Mouse (Mus musculus) ZHBTc4 (cell line): Measurements from ENCODE around the gene Faah.

Source experiments
- DNase-seq: peaks from one replicate; pipeline ENCODE4 v3.0.0-alpha.2; 2011; ENCODE audit warnings: low read depth, low spot score

Faah gene

GRCm38 (mm10) chr4:116017902-116018746 is at the start of gene Faah:
Faah (minus strand) TSS chr4:116017926.
- no peak for DNase-seq

GRCm38 (mm10) chr4:116063855-116064254 is 46.1 kb upstream of the Faah start:
- no peak for DNase-seq

- DNase-seq, result peak; percentile 64
These were observed 41.4 kb upstream of the Faah start for GRCm38 (mm10) chr4:116059012-116059726.

DNA sequence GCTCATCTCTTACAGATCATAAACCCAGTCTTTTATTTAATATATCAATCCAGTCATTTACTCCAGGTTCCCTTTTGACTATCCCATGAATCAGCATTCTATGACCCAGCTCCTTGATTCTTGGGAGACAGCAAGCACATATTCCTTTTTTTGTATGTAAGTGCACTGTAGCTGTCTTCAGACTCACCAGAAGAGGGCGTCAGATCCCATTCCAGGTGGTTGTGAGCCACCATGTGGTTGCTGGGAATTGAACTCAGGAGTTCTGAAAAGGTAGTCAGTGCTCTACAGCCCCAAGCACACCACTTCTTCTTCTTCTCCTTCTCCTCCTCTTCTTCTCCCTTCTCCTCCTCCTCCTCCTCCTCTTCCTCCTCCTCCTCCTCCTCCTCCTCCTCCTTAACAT is 39.8 kb upstream of the Faah start:
- DNase-seq, result peak; percentile 67

GRCm38 (mm10) chr4:116053399-116053961 is 35.8 kb upstream of the Faah start, which contains the start of gene Nsun4:
Nsun4 (minus strand) TSS chr4:116053876.
- DNase-seq, result peak; percentile 97

GRCm38 (mm10) chr4:116052526-116053293 is 35.0 kb upstream of the Faah start:
- peak; percentile 28 for DNase-seq

DNA sequence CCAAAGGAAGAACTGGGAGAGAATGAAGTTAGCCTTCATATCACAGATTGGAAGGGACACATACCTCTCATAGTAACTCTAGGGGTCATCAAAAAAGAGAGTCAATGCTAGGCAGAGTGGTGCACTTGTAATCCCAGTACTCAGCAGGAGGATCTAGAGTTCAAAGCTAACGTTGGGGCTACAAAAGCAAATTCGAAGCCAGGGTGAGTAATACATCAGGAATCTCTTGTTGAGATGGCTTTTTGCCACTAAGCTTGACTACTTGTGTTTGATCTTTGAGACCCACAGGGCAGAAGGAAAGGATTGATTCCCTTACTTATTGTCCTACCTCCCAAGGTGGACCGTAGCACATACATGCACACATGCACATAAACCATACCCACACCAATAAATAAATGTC is 31.5 kb upstream of the Faah start:
- no peak for DNase-seq

GRCm38 (mm10) chr4:116048130-116048920 is 30.6 kb upstream of the Faah start:
- no peak for DNase-seq

- DNase-seq, result no peak
These were observed 30.0 kb upstream of the Faah start for GRCm38 (mm10) chr4:116047681-116048080.

- DNase-seq, result no peak
These were observed 28.9 kb upstream of the Faah start for GRCm38 (mm10) chr4:116046604-116047003.

GRCm38 (mm10) chr4:116042186-116042585 is 24.5 kb upstream of the Faah start:
- DNase-seq, result no peak

DNA sequence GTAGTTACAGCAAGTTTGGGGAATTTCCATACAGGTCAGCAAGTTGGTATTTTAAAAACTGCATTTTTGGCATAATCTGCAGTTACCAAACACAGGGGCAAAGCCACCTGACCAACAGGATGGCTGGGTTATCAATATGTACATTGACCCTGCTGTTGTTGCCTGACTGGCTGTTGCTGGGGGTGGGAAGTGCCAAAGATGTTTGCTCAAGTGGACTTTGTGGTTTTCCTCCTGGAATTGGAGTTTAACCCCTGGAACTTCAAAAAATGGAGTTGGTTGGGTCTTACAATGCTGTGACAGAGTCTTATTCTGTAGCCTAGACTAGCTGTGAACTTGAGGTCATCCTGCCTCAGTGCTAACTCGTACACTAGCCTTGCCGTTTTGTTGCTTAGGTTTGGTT is 22.7 kb upstream of the Faah start:
- DNase-seq, result no peak

DNA sequence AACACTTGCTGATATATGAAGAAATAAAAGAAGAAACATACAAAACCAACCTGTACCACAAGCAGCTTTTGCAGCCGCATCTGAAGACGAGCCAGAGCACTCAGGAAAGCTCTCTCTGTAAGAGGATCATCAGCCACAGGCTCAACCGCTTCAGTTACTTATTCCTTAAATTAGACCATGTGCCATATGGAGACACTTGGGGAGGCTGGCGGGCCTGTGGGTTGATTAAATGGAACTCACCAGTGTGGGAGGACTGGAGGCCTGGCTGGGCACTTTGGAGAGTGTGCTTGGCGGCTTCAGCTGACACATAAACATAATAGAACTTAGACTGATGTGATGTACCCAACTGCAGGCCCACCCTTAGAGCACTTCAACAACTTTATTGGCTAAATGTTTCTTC is 15.6 kb upstream of the Faah start:
- no peak for DNase-seq

DNA sequence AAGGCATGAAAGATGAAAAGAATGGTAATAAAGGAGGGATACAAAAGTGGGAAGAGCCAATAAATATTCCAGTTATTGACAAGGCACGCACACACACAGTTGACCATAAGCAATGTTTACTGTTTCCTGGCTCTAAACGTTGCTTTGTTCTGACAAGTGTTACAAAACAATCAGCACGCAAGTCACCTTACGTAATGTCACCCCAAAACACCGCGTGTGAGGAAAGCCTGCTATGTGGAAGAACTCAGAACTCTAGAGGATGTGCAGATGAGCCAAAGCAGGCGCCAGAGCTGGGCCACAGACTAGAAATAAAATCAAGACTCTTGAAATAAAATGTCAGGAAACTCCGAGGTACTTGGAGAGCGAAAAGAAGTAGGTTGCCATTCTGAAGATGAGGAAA is 15.2 kb upstream of the Faah start:
- DNase-seq, result no peak

DNA sequence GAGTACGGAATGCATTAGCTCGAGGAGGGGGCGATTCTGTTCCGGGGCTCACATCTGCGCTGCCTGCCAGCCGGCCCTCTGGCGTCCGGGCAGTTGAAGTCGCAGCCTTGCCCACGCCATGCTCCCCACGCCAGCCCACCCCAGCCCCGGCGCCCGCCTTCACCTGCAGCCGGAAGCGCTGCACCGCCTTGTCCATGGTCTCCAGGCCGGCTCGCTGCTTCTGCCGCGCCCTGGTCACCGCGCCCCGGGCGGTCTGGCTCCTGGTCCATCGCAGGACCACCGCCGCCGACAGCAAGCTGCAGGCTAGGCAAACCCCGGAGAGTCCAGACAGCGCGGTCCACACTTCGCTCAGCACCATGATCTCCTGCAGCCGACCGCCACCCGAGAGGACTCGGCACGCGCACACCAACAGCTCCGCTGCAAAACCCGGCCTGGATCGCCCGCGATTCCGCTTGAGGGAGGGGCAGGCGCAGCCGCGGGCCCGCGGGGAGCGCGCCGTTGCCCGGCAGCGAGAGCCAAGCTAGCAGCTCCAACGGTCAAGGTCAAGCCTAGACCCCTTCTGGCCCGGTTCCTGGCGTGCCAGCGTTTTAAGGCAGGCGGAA is 325 bp downstream of the Faah start:
- peak; percentile 89 for DNase-seq

DNA sequence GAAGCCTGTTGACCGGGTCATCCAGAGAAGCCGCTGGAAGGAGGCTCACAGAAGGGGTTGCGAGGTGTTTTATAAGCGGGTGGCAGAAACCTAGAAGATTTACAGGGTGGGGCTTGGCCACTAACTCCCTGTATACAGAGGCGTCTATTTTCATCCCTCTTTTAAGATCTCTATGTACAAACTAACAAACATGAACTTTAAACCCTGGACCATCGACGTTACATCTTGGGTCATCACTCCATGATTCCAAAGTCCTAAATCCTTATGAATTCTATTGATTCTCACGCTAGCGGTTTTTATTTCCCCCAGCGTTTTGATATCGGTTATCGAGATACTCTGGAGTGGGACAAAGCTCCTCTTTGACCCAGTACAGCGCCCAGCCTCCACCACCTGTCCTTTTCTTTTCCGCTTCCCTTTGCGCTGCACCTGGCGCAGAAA is 845 bp downstream of the Faah start:
- DNase-seq, result no peak

GRCm38 (mm10) chr4:116016396-116016795 is 1.3 kb downstream of the Faah start:
- no peak for DNase-seq

- DNase-seq, result no peak
These were observed 1.7 kb downstream of the Faah start for GRCm38 (mm10) chr4:116015996-116016395.

DNA sequence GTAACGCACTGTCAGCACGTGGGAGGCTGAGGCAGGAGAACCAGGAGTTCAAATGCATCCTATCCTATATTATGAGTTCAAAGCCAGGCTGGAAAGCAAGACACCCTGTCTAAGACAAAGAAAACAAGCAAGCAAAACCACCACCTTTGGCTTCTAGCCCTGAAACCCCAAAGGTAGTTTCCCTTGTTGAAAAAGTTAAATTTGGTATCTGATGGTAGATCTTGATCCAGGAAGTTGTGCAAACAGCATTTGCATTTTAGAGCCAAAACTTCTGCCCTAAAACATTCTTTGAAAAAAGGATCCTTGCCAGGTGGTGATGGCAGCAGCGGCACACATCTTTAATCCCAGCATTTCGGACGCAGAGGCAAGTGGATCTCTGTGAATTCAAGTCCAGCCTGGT is 2.2 kb downstream of the Faah start:
- DNase-seq, result no peak

DNA sequence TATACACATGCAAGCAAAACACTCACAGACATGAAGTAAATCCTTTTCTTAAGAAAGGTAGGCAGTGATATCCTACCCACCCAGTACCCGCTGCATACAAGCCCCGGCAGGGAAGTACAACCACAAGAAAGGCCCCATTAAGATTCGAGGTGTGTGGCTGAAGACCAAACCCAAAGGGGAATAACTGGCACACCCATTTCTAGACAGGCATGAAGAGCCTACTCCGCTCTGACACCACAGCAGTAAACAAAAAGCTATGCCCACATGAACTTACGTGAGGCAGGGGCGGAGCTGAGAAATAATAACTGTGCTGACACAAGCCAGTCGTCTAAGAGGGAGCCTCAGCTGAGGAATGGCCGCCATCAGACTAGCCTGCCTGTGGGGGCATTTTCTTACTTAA is 7.5 kb downstream of the Faah start:
- DNase-seq, result no peak

GRCm38 (mm10) chr4:116001206-116001605 is 16.5 kb downstream of the Faah start:
- DNase-seq, result no peak
